Mouse (Mus musculus) splenic B cell, adult 2 months (primary cell): ENCODE measurements around the gene Espn.

ENCODE experiments used
- DNase-seq: peaks from one replicate; pipeline ENCODE4 v3.0.0-alpha.2; 2011; ENCODE audit warnings: low read depth, low spot score
- H3K27me3 ChIP-seq: 2 replicates; pipeline ENCODE4 v1.6.1; 2012; ENCODE audit warnings: mild to moderate bottlenecking, low read length, moderate library complexity, mixed read lengths; ENCODE audit not compliant: control insufficient read depth, poor library complexity, insufficient read depth, severe bottlenecking
- H3K36me3 ChIP-seq: 2 replicates; pipeline ENCODE4 v1.6.1; 2012; ENCODE audit warnings: mild to moderate bottlenecking, low read length, moderate library complexity, mixed read lengths; ENCODE audit not compliant: control insufficient read depth, poor library complexity, insufficient read depth, severe bottlenecking

The Espn gene

GRCm38 (mm10) chr4:152185510-152186204 lies 33.5 kb upstream of the Espn start:
- Histone ChIP-seq H3K36me3 (no peaks in the 10 kb centered on the region), H3K27me3 (no peaks in the 10 kb centered on the region)
- DNase-seq = no peak

- H3K27me3 ChIP-seq = no peaks in the 10 kb centered on the region
- no peaks in the 10 kb centered on the region for H3K36me3 ChIP-seq
- DNase-seq = peak; percentile 42
These were observed 33.0 kb upstream of the Espn start for GRCm38 (mm10) chr4:152185137-152185509.

GRCm38 (mm10) chr4:152184353-152185035 lies 32.3 kb upstream of the Espn start:
- H3K36me3 ChIP-seq = no peaks in the 10 kb centered on the region

GRCm38 (mm10) chr4:152182205-152182604 lies 30.0 kb upstream of the Espn start:
- H3K36me3 ChIP-seq = no peaks in the 10 kb centered on the region
- DNase-seq = no peak

More at GRCm38 (mm10) chr4:152184353-152185035, 32.3 kb upstream of the Espn start:
- DNase-seq = no peak
- H3K27me3 ChIP-seq = no peaks in the 10 kb centered on the region

GRCm38 (mm10) chr4:152179946-152180660 lies 27.9 kb upstream of the Espn start:
- no peak for DNase-seq
- no peaks in the 10 kb centered on the region for H3K36me3 ChIP-seq
- peaks cover 2% of the 10 kb centered on the region; the same call in 1 of the 2 replicates for H3K27me3 ChIP-seq

More at GRCm38 (mm10) chr4:152182205-152182604, 30.0 kb upstream of the Espn start:
- peaks cover 2% of the 10 kb centered on the region; the same call in 1 of the 2 replicates for H3K27me3 ChIP-seq

GRCm38 (mm10) chr4:152178916-152179705 lies 26.9 kb upstream of the Espn start:
- DNase-seq = no peak
- Histone ChIP-seq H3K27me3 (peaks cover 2% of the 10 kb centered on the region; the same call in 1 of the 2 replicates), H3K36me3 (no peaks in the 10 kb centered on the region)

- Histone ChIP-seq H3K36me3 (no peaks in the 10 kb centered on the region), H3K27me3 (peaks cover 2% of the 10 kb centered on the region; the same call in 1 of the 2 replicates)
- DNase-seq = no peak
These were observed 26.2 kb upstream of the Espn start for GRCm38 (mm10) chr4:152178344-152178864.

- Histone ChIP-seq H3K27me3 (peaks cover 2% of the 10 kb centered on the region; the same call in 1 of the 2 replicates), H3K36me3 (no peaks in the 10 kb centered on the region)
- DNase-seq = peak; percentile 94
These were observed 25.6 kb upstream of the Espn start, which contains the start of gene Acot7 for GRCm38 (mm10) chr4:152177537-152178343. Acot7 (plus strand) TSS chr4:152178134.

GRCm38 (mm10) chr4:152177174-152177536 lies 25.0 kb upstream of the Espn start:
- no peaks in the 10 kb centered on the region for H3K36me3 ChIP-seq
- peaks cover 2% of the 10 kb centered on the region; the same call in 1 of the 2 replicates for H3K27me3 ChIP-seq
- no peak for DNase-seq

GRCm38 (mm10) chr4:152176638-152177037 lies 24.5 kb upstream of the Espn start:
- no peaks in the 10 kb centered on the region for H3K36me3 ChIP-seq
- peaks cover 2% of the 10 kb centered on the region; the same call in 1 of the 2 replicates for H3K27me3 ChIP-seq
- no peak for DNase-seq

- DNase-seq = no peak
- Histone ChIP-seq H3K27me3 (peaks cover 4% of the 10 kb centered on the region), H3K36me3 (no peaks in the 10 kb centered on the region)
These were observed 21.8 kb upstream of the Espn start for GRCm38 (mm10) chr4:152173956-152174355.

GRCm38 (mm10) chr4:152173041-152173440 lies 20.9 kb upstream of the Espn start:
- DNase-seq = peak; percentile 92
- peaks cover 2% of the 10 kb centered on the region; the same call in 1 of the 2 replicates for H3K27me3 ChIP-seq

GRCm38 (mm10) chr4:152171543-152171942 lies 19.4 kb upstream of the Espn start:
- no peaks in the 10 kb centered on the region for H3K36me3 ChIP-seq
- peaks cover 2% of the 10 kb centered on the region; the same call in 1 of the 2 replicates for H3K27me3 ChIP-seq
- peak; percentile 55 for DNase-seq

More at GRCm38 (mm10) chr4:152173041-152173440, 20.9 kb upstream of the Espn start:
- H3K36me3 ChIP-seq = no peaks in the 10 kb centered on the region
